Mouse (Mus musculus) ES-E14 (cell line): ENCODE measurements at regions not wholly inside any gene's neighbourhood (a gene's known extent, or its start where the extent isn't known, plus 50 kb on each side); places are given as distances from the start of the nearest gene placed in this dataset.

ENCODE experiments used
- DNase-seq: peaks from one replicate; pipeline ENCODE4 v3.0.0-alpha.2; 2013; ENCODE audit warnings: low read depth, low spot score
- H3K27ac ChIP-seq: 2 replicates; pipeline ENCODE4 v1.5.1; 2012; ENCODE audit warnings: low read depth, mild to moderate bottlenecking, low read length, moderate library complexity, mixed read lengths; ENCODE audit not compliant: poor library complexity, insufficient read depth, severe bottlenecking
- H3K36me3 ChIP-seq: 2 replicates; pipeline ENCODE4 v1.6.1; 2012; ENCODE audit warnings: mild to moderate bottlenecking, low read length, moderate library complexity, mixed read lengths; ENCODE audit not compliant: control insufficient read depth, poor library complexity, insufficient read depth, severe bottlenecking
- H3K4me1 ChIP-seq, 2 experiments: fragments of 150-350 bp in 1 of 2; sonication (generic) in 1 of 2; 2 replicates each; pipeline ENCODE4 v1.6.1; 2012; ENCODE audit warnings: low read length in 2 of 2, mild to moderate bottlenecking in 1 of 2, mixed read lengths in 1 of 2; ENCODE audit not compliant: control insufficient read depth in 2 of 2, insufficient read depth in 2 of 2, poor library complexity in 1 of 2
- H3K4me3 ChIP-seq, 2 experiments: fragments of 150-350 bp in 1 of 2; sonication (generic) in 1 of 2; 2 replicates each; pipeline ENCODE4 v1.5.1; 2012; ENCODE audit warnings: low read length in 2 of 2, low read depth in 1 of 2, mild to moderate bottlenecking in 1 of 2, mixed read lengths in 1 of 2; ENCODE audit not compliant: insufficient read depth in 1 of 2, poor library complexity in 1 of 2, severe bottlenecking in 1 of 2
- H3K9ac ChIP-seq: 2 replicates; pipeline ENCODE4 v1.6.1; 2012; ENCODE audit warnings: low read depth, mild to moderate bottlenecking, low read length, mixed read lengths; ENCODE audit not compliant: poor library complexity, insufficient read depth, severe bottlenecking
- H3K9me3 ChIP-seq: fragments of 150-350 bp; sonication (generic); 2 replicates; pipeline ENCODE4 v1.6.1; 2012; ENCODE audit warnings: low read depth, mild to moderate bottlenecking, low read length; ENCODE audit not compliant: control insufficient read depth, insufficient read depth
- ZC3H11A ChIP-seq: IDR thresholded peaks from 2 replicates; pipeline ENCODE4 v1.6.1; 2012; ENCODE audit warnings: low read depth, mild to moderate bottlenecking, inconsistent platforms, low read length, borderline replicate concordance
- ZNF384 ChIP-seq: IDR thresholded peaks from 2 replicates; pipeline ENCODE4 v1.6.1; 2012; ENCODE audit warnings: low read depth, low read length, inconsistent platforms
- in situ Hi-C, 2 experiments: fragments of 600-800 bp; cut with MboI; formaldehyde crosslinking; loops; one replicate each; pipeline ENCODE4 v1.15.1; 2025; ENCODE audit warnings: low sequenced_read_pairs in 2 of 2, inconsistent platforms in 1 of 2; ENCODE audit not compliant: unreplicated experiment in 2 of 2

DNA sequence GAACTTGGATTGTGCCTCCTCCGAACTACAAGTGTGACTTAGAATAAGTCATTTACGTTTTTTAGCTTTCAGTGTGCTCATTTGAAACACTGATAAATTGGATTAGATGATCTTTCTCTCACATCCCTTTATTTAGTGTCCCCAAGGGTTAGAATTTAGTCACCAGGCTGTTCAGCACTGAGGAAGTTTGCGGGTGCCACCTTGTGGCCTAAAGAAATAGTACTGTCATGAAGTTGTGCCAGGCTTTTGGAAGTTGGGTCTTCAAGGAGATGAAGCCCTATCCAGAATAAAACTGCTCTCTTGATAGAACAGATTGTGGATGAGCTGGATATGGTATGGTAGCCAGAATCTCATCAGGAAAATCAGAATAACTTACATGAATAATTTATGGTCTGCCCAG is 57.7 kb upstream of the Adcyap1 start:
- Histone ChIP-seq H3K9ac (no peak overlapping the region), H3K27ac (no peak overlapping the region), H3K9me3 (no peaks in the 10 kb centered on the region), H3K4me3 (no peak overlapping the region), H3K4me1 (no peaks in the 10 kb centered on the region), H3K36me3 (no peaks in the 10 kb centered on the region)
- in situ Hi-C loops = no loop called here
- TF ChIP-seq ZNF384 = no peak
- peak; percentile 27; the same call in 1 of the 2 replicates for TF ChIP-seq ZC3H11A
- no peak for DNase-seq
